Comparison of ENCODE assay signal across 25 mouse cellular contexts in genomic region chr2:131200710-131201109, GRCm38 (mm10).
"Had no signal": no experiment of that assay in that cellular context is flagged by ENCODE, and none has a peak within 500 bp of the region (broad histone marks: within the 10 kb centered on the region; RNA-seq: fewer than 3 reads in every experiment).

No protein-coding gene starts in this region.

- H3K27ac ChIP-seq: gastrocnemius, adult 2 months; hindbrain, embryonic 10.5 days; hindbrain, embryonic 13.5 days; hindbrain, embryonic 15.5 days; layer of hippocampus, adult 2 months; limb, embryonic 13.5 days; limb, embryonic 15.5 days; liver, embryonic 14.5 days had no signal

- H3K9me3 ChIP-seq: heart, embryonic 10.5 days; heart, embryonic 12.5 days; hindbrain, embryonic 10.5 days; hindbrain, embryonic 15.5 days; limb, embryonic 13.5 days; limb, embryonic 15.5 days had no signal

- H3K9ac ChIP-seq: heart, embryonic 12.5 days; hindbrain, embryonic 13.5 days; hindbrain, embryonic 15.5 days; limb, embryonic 13.5 days; limb, embryonic 15.5 days; liver, embryonic 14.5 days had no signal

- DNase-seq: gastrocnemius, adult 2 months; gastrocnemius, postnatal 10 days; gastrocnemius, postnatal 25 days; heart, adult 18-20 months; heart, postnatal 10 days; heart, postnatal 4 days; kidney, adult 18-20 months; kidney, adult 8-10 months; kidney, postnatal 10 days; kidney, postnatal 25 days; kidney, postnatal 4 days; layer of hippocampus, postnatal 36 days; left cerebral cortex, postnatal 4 days; lung, adult 18-20 months had no signal

- H3K36me3 ChIP-seq: hindbrain, embryonic 15.5 days had no signal

- H3K4me1 ChIP-seq: hindbrain, embryonic 15.5 days had no signal

- H3K27me3 ChIP-seq: heart, embryonic 12.5 days; hindbrain, embryonic 13.5 days; hindbrain, embryonic 15.5 days; limb, embryonic 13.5 days; limb, embryonic 15.5 days had no signal

- H3K4me2 ChIP-seq: heart, embryonic 12.5 days; hindbrain, embryonic 13.5 days; hindbrain, embryonic 15.5 days; limb, embryonic 13.5 days; limb, embryonic 15.5 days; liver, embryonic 11.5 days had no signal

- H3K4me3 ChIP-seq: gastrocnemius, adult 2 months; heart, embryonic 10.5 days; heart, embryonic 12.5 days; hindbrain, embryonic 10.5 days; hindbrain, embryonic 13.5 days; hindbrain, embryonic 15.5 days; layer of hippocampus, adult 2 months; limb, embryonic 13.5 days; limb, embryonic 15.5 days had no signal

- ATAC-seq: intestine, embryonic 16.5 days had no signal
